Mouse (Mus musculus) liver, embryonic 15.5 days (tissue): ENCODE results near the gene Zbtb46. TPM values are rescaled to one million over a fixed set of nuclear protein-coding genes. Genes with fewer than 3 reads are reported as not detected.
A peak's percentile ranks its signal among the peaks of the same experiment; 100 is the strongest.

Source experiments
- ATAC-seq: fragments of 200-750 bp; cut with Nextera tagmentation; 2 replicates; pipeline ENCODE4 v1.8.0; 2017; ENCODE audit warnings: moderate number of reproducible peaks, mild to moderate bottlenecking, moderate library complexity; ENCODE audit not compliant: insufficient read depth
- H3K27ac ChIP-seq: fragments of 300-500 bp; sonication (generic); replicated peaks from 2 replicates; pipeline ENCODE4 v1.5.1; 2015; ENCODE audit warnings: mild to moderate bottlenecking, inconsistent platforms
- H3K27me3 ChIP-seq: fragments of 300-500 bp; sonication (generic); 2 replicates; pipeline ENCODE4 v1.6.1; 2015; ENCODE audit warnings: mild to moderate bottlenecking, inconsistent platforms
- H3K36me3 ChIP-seq: fragments of 300-500 bp; sonication (generic); replicated peaks from 2 replicates; pipeline ENCODE4 v1.6.1; 2015; ENCODE audit warnings: moderate library complexity, mild to moderate bottlenecking, inconsistent platforms
- H3K4me1 ChIP-seq: fragments of 300-500 bp; sonication (generic); replicated peaks from 2 replicates; pipeline ENCODE4 v1.6.1; 2015; ENCODE audit warnings: inconsistent platforms
- H3K4me2 ChIP-seq: fragments of 300-500 bp; sonication (generic); 2 replicates; pipeline ENCODE4 v1.6.1; 2015; ENCODE audit warnings: moderate library complexity, mild to moderate bottlenecking, inconsistent platforms
- H3K4me3 ChIP-seq: fragments of 300-500 bp; sonication (generic); replicated peaks from 2 replicates; pipeline ENCODE4 v1.5.1; 2015; ENCODE audit warnings: mild to moderate bottlenecking, inconsistent platforms
- H3K9ac ChIP-seq: fragments of 300-500 bp; sonication (generic); 2 replicates; pipeline ENCODE4 v1.6.1; 2015; ENCODE audit warnings: moderate library complexity, mild to moderate bottlenecking, inconsistent platforms
- H3K9me3 ChIP-seq: fragments of 300-500 bp; sonication (generic); replicated peaks from 2 replicates; pipeline ENCODE4 v1.6.1; 2016; ENCODE audit warnings: inconsistent platforms
- WGBS: fragments of 180-500 bp; shearing (Covaris S2); methylation state at CpG from one replicate; pipeline ENCODE4 v1.1.7; 2015; ENCODE audit warnings: mixed read lengths; ENCODE audit not compliant: insufficient replicate concordance; 5-methylcytosine and 5-hydroxymethylcytosine counted together
- polyA plus RNA-seq: library from polyadenylated mRNA; unstranded; fragments of >200 nt; fragmentation: Nextera tagmentation; extraction: Ambion mirVana; gene quantifications from 2 replicates; pipeline ENCODE4 v1.2.1, GENCODE M21; 2015

Gene Zbtb46
- polyA plus RNA-seq, 1 experiment from 2014 or later, result 7.9 TPM

DNA sequence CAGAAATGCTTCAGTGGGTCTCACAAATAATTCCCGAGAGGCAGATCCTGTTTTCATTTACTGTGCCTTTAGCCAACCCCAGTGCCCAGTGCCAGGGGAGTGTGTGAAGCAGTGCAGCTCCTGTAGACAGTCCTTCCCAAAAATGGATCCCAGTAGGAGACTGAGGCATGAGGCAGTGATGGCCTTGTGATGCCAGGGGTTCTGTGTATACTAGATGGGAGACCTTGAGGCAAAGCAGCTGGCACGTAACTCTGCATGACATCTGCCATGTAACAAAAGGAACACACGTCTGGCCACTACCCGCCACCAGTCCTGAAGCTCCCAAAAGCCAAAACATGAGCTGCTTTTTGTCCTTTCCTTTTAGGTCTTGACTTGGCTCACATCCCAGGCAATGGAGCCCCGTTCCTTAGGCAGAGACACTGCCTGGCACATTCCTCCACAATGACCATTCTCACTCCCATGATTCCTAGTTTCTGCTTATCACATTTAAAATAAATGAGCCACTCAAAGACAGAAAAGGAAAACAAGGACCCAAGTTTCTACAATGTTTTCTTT is 61.9 kb downstream of the Zbtb46 start:
- Histone ChIP-seq H3K27me3 (no peaks in the 10 kb centered on the region), H3K4me3 (no peak overlapping the region), H3K9ac (no peak overlapping the region), H3K4me1 (peaks cover 6% of the 10 kb centered on the region; the same call in 1 of the 2 replicates), H3K36me3 (peaks cover 17% of the 10 kb centered on the region), H3K4me2 (no peak overlapping the region), H3K9me3 (no peaks in the 10 kb centered on the region), H3K27ac (no peak overlapping the region)
- 77% methylated on average over 5 of the region's 5 CpGs for WGBS
- ATAC-seq, result no peak

DNA sequence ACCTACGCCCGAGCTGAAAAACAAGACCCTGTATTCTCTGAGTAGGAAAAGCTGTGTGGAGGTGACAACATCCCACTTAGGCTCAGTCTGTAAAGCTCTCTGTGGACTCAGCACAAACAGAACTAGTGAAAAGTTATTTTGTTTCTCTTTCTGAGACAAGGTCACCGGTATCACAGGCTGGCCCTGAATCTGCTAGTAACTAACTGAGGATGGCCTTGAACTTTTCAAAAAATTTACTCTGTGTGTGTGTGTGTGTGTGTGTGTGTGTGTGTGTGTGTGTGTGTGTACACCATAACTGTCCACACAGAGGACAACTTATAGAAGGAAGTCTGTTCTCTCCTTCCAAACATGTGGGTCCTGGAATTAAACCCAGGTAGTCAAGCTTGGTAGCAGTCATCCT is 65.1 kb downstream of the Zbtb46 start:
- Histone ChIP-seq H3K4me3 (no peak overlapping the region), H3K9me3 (no peaks in the 10 kb centered on the region), H3K27me3 (no peaks in the 10 kb centered on the region), H3K27ac (no peak overlapping the region), H3K4me1 (no peaks in the 10 kb centered on the region), H3K36me3 (peaks cover 39% of the 10 kb centered on the region), H3K9ac (no peak overlapping the region), H3K4me2 (no peak overlapping the region)
- WGBS, result 91% methylated on average over 3 of the region's 3 CpGs
- ATAC-seq, result no peak

DNA sequence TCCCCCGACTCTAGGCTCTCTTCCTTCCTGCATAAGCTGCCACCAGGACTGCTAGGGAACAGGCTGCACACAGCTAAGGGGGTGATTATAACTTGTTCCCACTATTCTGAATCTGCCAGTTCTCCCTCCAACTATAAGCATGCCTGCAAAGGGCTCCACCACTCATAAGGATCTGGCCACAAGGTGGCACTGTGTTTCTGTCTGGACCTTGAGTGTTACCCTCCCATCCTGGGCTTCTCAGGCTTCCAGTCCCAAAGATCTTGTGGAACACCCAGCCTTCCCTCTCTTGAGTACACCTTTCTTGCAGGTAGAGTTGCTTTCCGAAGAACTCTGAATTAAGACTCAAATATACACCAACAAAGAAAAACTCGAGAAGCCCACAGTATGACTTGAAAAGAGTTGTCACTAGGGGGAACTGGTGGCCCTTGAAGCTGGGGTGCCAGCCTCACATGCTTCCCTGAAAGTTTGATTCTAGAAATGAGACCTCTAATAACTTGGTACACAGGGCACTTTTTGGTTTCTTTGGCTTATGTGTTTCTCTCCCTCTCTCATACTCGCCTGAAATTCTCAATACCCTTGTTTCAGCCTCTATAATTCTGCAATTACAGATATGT is 66.5 kb downstream of the Zbtb46 start:
- Histone ChIP-seq H3K36me3 (peaks cover 43% of the 10 kb centered on the region), H3K9ac (no peak overlapping the region), H3K27me3 (no peaks in the 10 kb centered on the region), H3K4me1 (no peaks in the 10 kb centered on the region), H3K4me3 (no peak overlapping the region), H3K9me3 (no peaks in the 10 kb centered on the region), H3K4me2 (no peak overlapping the region), H3K27ac (no peak overlapping the region)
- 28% methylated on average over 4 of the region's 4 CpGs for WGBS
- peak; percentile 61 for ATAC-seq

DNA sequence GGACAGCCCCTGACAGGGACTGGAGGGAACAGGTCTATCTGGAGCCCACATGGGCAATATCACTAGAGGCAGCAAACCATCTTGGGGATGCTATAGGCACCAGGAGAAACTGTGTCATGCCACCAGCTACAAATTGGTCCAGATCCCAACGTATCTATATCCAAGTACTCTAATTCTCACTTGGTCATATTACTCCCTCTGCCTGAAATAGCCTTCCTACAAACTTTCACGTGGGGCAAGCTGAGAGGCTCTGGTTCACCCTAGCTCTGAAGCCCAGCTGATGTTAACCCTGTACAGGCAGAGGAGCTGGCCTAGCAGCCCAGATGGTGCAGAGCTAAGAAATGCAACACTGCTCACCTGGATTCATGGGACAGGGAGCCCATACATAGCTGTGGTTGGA is 67.7 kb downstream of the Zbtb46 start:
- peaks cover 48% of the 10 kb centered on the region for H3K36me3 ChIP-seq
- no peaks in the 10 kb centered on the region for H3K27me3 ChIP-seq
- no peak overlapping the region for H3K4me2 ChIP-seq
- WGBS, result 65% methylated on average over 2 of the region's 2 CpGs
- H3K9ac ChIP-seq, result no peak overlapping the region
- H3K9me3 ChIP-seq, result no peaks in the 10 kb centered on the region
- ATAC-seq, result no peak
- H3K4me3 ChIP-seq, result no peak overlapping the region
- no peaks in the 10 kb centered on the region for H3K4me1 ChIP-seq
- no peak overlapping the region for H3K27ac ChIP-seq

DNA sequence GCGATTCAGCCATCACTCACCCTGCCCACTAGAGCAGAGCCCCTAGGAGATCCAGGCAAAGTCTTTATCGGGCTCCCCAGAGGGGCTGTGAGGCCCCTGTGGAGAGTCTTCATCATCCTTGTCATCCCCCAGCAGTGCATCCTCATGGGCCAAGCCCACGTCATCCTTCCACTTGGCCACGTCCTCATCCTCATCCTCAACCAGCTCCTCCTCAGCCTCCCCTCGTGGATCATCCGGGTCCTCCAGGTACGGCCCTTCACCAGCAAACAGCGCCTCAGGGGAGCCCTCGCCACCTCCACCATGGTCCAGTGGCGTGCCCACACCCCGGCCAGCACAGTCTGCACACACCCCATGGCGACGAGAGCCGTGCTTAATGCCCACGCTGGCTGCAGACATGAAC is 68.2 kb downstream of the Zbtb46 start:
- H3K4me3 ChIP-seq, result no peak overlapping the region
- no peak overlapping the region for H3K9ac ChIP-seq
- no peaks in the 10 kb centered on the region for H3K4me1 ChIP-seq
- no peak overlapping the region for H3K27ac ChIP-seq
- H3K4me2 ChIP-seq, result no peak overlapping the region
- no peaks in the 10 kb centered on the region for H3K9me3 ChIP-seq
- H3K27me3 ChIP-seq, result no peaks in the 10 kb centered on the region
- peaks cover 50% of the 10 kb centered on the region for H3K36me3 ChIP-seq
- no peak for ATAC-seq
- WGBS, result 83% methylated on average over 15 of the region's 15 CpGs

DNA sequence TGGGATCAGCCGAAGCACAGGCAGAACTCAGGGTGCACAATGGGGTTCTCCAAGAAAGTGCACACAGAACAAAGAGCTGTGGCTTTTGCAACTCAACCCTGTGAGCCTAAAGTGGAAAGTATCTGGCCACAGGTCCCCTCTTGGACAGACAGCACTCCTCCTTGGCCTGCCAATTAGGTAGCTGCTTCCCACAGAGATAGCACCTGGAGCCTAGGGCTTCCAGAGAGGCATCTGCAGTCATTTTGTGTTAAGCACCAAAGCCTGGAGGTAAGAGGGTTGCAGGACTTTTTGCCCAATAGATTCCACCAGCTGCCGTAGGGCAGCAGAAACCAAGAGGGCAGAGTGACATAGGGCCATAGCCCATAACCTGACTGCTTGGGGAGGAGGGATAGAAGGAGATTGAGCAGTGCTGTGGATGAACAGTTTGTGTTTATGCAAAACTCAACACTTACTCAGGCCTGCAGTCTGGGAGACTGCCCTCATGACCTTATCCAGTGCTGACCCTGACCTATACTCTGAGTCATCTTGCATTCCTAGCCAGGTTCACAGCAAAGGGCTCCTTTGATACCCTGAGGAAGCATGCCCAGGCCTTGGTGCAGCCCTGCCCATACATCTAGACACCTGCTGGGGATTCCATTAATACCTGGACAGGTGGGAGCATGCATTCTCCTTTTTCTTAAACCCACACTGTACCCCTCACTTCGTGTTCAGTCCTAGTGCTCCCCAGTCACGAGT is 68.9 kb downstream of the Zbtb46 start:
- Histone ChIP-seq H3K9ac (no peak overlapping the region), H3K4me3 (no peak overlapping the region), H3K27ac (no peak overlapping the region), H3K4me2 (no peak overlapping the region), H3K9me3 (no peaks in the 10 kb centered on the region), H3K4me1 (no peaks in the 10 kb centered on the region), H3K36me3 (peaks cover 52% of the 10 kb centered on the region), H3K27me3 (no peaks in the 10 kb centered on the region)
- WGBS, result 68% methylated on average over 4 of the region's 4 CpGs
- ATAC-seq, result no peak

DNA sequence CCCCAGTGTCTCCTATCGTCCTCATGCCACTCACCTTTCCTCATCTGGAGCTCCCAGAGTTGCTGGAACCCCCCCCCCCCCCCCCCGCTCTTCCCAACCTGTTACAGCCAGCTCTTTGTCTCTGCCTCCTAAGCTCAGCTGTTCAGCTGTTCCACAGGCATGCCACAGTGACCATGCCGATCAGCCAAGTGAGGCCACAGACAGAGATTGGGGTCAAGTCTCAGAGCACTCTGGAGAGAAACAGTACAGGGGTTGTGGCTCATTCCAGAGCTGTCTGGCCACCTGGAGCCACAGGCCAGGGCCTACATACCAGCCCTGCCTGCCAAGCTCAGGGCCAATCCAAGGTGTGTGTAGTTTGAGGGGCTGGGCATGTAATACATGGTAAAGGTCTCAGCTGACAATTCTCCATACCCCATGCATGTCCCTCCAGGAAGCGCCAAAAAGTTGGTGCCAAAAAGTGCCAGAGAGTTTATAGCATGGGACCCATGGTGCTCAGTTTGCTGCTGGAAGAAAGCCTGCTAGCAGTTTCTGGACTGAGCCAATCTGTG is 72.5 kb downstream of the Zbtb46 start:
- no peak for ATAC-seq
- Histone ChIP-seq H3K27ac (no peak overlapping the region), H3K4me3 (no peak overlapping the region), H3K9ac (no peak overlapping the region), H3K36me3 (peaks cover 60% of the 10 kb centered on the region), H3K4me1 (no peaks in the 10 kb centered on the region), H3K9me3 (no peaks in the 10 kb centered on the region), H3K27me3 (no peaks in the 10 kb centered on the region), H3K4me2 (no peak overlapping the region)
- WGBS, result 65% methylated on average over 4 of the region's 4 CpGs

DNA sequence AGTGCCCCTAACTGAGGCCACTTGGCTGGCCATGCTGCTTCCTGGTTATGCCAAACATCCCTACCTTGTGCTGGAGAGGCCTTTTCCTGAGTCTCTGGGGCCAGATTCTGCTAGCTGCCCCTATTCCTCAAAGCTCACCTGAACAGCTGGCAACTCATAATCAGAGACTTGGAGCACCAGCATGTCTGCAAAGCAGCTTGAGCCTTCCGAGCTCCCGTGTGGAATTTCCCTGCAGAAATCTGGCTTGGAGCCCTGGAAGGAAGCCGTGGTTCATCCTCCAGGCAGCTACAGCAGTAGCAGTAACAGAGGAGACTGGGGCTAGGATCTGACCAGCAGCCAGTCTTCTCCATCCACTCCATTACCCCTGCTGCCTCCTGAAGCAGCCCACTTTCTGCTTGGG is 73.3 kb downstream of the Zbtb46 start:
- H3K27me3 ChIP-seq, result no peaks in the 10 kb centered on the region
- 71% methylated on average over 3 of the region's 3 CpGs for WGBS
- H3K36me3 ChIP-seq, result peaks cover 60% of the 10 kb centered on the region

DNA sequence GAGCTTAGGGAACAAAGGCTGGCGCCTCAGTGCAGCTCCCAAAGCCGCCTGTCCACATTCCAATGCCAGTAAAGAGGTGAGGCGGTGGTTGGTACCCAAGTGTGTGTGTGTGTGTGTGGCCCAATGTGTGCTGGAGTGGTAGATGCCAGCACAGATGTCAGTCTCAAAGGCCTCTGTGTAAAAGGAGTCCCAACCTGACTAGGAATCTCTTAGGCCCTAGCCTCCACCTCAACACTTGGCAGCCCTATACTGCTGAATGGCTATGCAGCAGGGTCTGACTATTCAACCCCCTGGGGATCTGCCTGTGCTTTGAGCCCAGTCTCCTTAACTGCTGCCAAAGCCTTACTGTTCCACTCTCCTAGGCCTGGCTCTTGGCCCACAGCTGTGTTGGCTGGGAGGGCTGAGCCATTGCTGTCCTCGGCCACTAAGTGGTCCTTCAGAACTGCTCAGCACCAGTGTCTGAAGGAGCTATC is 74.3 kb downstream of the Zbtb46 start:
- no peaks in the 10 kb centered on the region for H3K4me1 ChIP-seq
- H3K4me2 ChIP-seq, result no peak overlapping the region
- no peaks in the 10 kb centered on the region for H3K27me3 ChIP-seq
- no peaks in the 10 kb centered on the region for H3K9me3 ChIP-seq
- peaks cover 60% of the 10 kb centered on the region for H3K36me3 ChIP-seq
- no peak overlapping the region for H3K9ac ChIP-seq
- ATAC-seq, result no peak
- WGBS, result 85% methylated on average over 4 of the region's 4 CpGs
- H3K4me3 ChIP-seq, result no peak overlapping the region
- no peak overlapping the region for H3K27ac ChIP-seq

More for the DNA sequence above, 73.3 kb downstream of the Zbtb46 start:
- no peak overlapping the region for H3K4me2 ChIP-seq
- H3K4me1 ChIP-seq, result no peaks in the 10 kb centered on the region
- no peak overlapping the region for H3K4me3 ChIP-seq
- ATAC-seq, result no peak
- H3K27ac ChIP-seq, result no peak overlapping the region
- no peak overlapping the region for H3K9ac ChIP-seq
- H3K9me3 ChIP-seq, result no peaks in the 10 kb centered on the region

DNA sequence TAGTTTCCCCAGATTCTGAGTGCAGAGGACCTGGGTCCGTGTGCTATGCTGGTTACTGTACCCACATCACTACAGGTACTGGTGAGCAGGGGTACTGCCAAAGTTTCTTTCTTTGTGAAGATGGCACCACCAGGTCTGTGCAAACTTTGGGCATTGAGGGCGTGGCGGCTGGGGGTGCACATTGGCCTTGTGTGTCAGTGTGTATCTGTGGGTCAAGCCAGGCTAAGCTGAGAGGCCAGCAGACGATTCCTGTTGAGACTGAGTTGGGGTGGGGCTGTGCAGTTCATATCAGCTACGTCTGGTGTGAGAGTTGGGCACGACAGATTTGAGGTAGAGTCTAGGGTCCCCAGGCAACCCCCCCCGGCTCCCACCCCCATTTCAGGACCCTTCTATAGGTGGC is 74.8 kb downstream of the Zbtb46 start:
- Histone ChIP-seq H3K4me2 (no peak overlapping the region), H3K9ac (no peak overlapping the region), H3K9me3 (no peaks in the 10 kb centered on the region), H3K4me1 (no peaks in the 10 kb centered on the region), H3K27me3 (no peaks in the 10 kb centered on the region), H3K36me3 (peaks cover 63% of the 10 kb centered on the region), H3K27ac (no peak overlapping the region), H3K4me3 (no peak overlapping the region)
- ATAC-seq, result no peak
- 63% methylated on average over 7 of the region's 7 CpGs for WGBS

DNA sequence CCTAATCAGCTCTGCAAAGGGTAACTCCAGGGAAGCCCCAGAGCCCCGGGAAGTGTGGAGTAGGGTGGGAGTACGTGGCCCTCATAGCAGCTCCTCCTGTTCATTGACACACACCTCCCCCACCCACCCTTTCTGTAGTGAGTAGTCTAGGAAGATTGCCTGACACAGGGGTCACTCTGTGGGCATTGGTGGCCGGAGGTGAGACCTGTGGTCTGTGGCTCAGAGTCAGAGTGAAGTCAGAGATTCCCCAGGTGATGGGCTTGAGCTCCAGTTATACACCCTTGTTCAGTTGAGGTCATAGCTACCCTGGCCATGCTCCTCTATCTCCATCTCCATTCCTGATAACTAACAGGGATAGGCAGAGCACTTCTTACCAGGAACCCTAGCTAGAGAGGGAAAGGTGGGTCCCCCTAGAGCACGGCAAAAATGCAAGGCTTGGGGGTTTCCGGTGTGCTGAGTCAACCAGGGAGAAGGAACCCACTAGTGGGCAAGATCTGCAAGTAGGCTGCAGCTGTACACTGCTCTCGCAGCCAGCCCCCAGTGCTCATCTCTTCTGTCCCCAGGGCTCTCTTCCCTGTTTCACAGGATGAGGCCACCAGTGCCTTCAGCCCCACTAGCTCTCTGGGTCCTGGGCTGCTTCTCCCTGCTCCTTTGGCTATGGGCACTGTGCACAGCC is 77.5 kb downstream of the Zbtb46 start:
- H3K36me3 ChIP-seq, result peaks cover 68% of the 10 kb centered on the region
- H3K9me3 ChIP-seq, result no peaks in the 10 kb centered on the region
- no peak overlapping the region for H3K9ac ChIP-seq
- H3K4me3 ChIP-seq, result no peak overlapping the region
- 77% methylated on average over 6 of the region's 6 CpGs for WGBS
- H3K27ac ChIP-seq, result no peak overlapping the region
- ATAC-seq, result no peak
- H3K27me3 ChIP-seq, result no peaks in the 10 kb centered on the region
- H3K4me2 ChIP-seq, result no peak overlapping the region
- peaks cover 5% of the 10 kb centered on the region for H3K4me1 ChIP-seq
